In genomic region chr9:13825896-13826295, GRCm38 (mm10) we compare ENCODE assay signal across 9 mouse cellular contexts. TPM values are rescaled to one million over a fixed set of nuclear protein-coding genes. Genes with fewer than 3 reads are reported as not detected.
DNase-seq lines count a peak whose midpoint lies in the region; ATAC-seq and TF ChIP-seq lines count a peak whose summit lies in the region.
"Had no signal": no experiment of that assay in that cellular context is flagged by ENCODE, and none has a peak within 500 bp of the region (broad histone marks: within the 10 kb centered on the region; RNA-seq: fewer than 3 reads in every experiment).

No protein-coding gene starts in this region.

- H3K4me1 ChIP-seq in kidney, postnatal 0 days (replicated peaks; ENCODE audit: insufficient read depth, low read length): peaks cover 8% of the 10 kb centered on the region
- H3K4me1 ChIP-seq in embryonic facial prominence, embryonic 10.5 days: peaks cover 27% of the 10 kb centered on the region
- peaks cover 19% of the 10 kb centered on the region for H3K4me1 ChIP-seq in intestine, embryonic 14.5 days (replicated peaks; ENCODE audit: control insufficient read depth, insufficient read depth, low read length)
- H3K4me1 ChIP-seq in midbrain, postnatal 0 days (ENCODE audit: insufficient read depth, low read length): 0 out of 2 replicates have a peak, but pooled peaks cover 9% of the 10 kb centered on the region

- DNase-seq in kidney, postnatal 0 days (ENCODE audit: low spot score): no peak
- no peak for DNase-seq in kidney, postnatal 10 days
- no peak for DNase-seq in embryonic facial prominence, embryonic 10.5 days (ENCODE audit: low spot score)
- no peak for DNase-seq in intestine, embryonic 14.5 days (ENCODE audit: low spot score)
- DNase-seq in midbrain, postnatal 0 days (ENCODE audit: low spot score): no peak
- DNase-seq in layer of hippocampus, postnatal 25 days (ENCODE audit: extremely low spot score in 1 of 2, low spot score in 1 of 2): no peak
- no peak for DNase-seq in left cerebral cortex, adult 11 months (ENCODE audit: low spot score)
- no peak for DNase-seq in gastrocnemius, postnatal 4 days (ENCODE audit: low spot score in 2 of 2)
- DNase-seq: left cerebral cortex, postnatal 4 days had no signal

- H3K9ac ChIP-seq in kidney, postnatal 0 days (ENCODE audit: low read depth, low read length): peak overlapping the region; percentile 88
- H3K9ac ChIP-seq in intestine, embryonic 14.5 days (ENCODE audit: low read length): peak overlapping the region; percentile 94
- H3K9ac ChIP-seq in midbrain, postnatal 0 days (replicated peaks; ENCODE audit: low read length, poor library complexity, severe bottlenecking): peak overlapping the region; percentile 85

- H3K4me2 ChIP-seq in kidney, postnatal 0 days (ENCODE audit: low read length): peak overlapping the region; percentile 74
- H3K4me2 ChIP-seq in intestine, embryonic 14.5 days (ENCODE audit: low read length): peak overlapping the region; percentile 83
- H3K4me2 ChIP-seq in midbrain, postnatal 0 days (ENCODE audit: low read depth, low read length, poor library complexity, severe bottlenecking): peak overlapping the region; percentile 75

- ATAC-seq in kidney, postnatal 0 days (replicated peaks; ENCODE audit: low FRiP score, low read depth): no peak
- ATAC-seq in intestine, embryonic 14.5 days (replicated peaks; ENCODE audit: low FRiP score, low TSS enrichment, low read depth): no peak
- ATAC-seq in midbrain, postnatal 0 days (ENCODE audit: low FRiP score): no peak

- no peak for TF ChIP-seq CTCF in kidney, postnatal 0 days (IDR thresholded peaks at IDR 0.05; ENCODE audit: low read depth)
- no peak for TF ChIP-seq CTCF in midbrain, postnatal 0 days (IDR thresholded peaks at IDR 0.05)

- peak overlapping the region; percentile 99 for H3K27ac ChIP-seq in kidney, postnatal 0 days
- H3K27ac ChIP-seq in embryonic facial prominence, embryonic 10.5 days (replicated peaks): peak overlapping the region; percentile 96
- H3K27ac ChIP-seq in intestine, embryonic 14.5 days (ENCODE audit: low read depth): peak overlapping the region; percentile 99
- peak overlapping the region; percentile 93 for H3K27ac ChIP-seq in midbrain, postnatal 0 days (ENCODE audit: low read depth, low read length)

- H3K36me3 ChIP-seq in kidney, postnatal 0 days (ENCODE audit: insufficient read depth, low read length): peaks cover 10% of the 10 kb centered on the region
- H3K36me3 ChIP-seq in embryonic facial prominence, embryonic 10.5 days (replicated peaks): peaks cover 52% of the 10 kb centered on the region
- peaks cover 21% of the 10 kb centered on the region for H3K36me3 ChIP-seq in intestine, embryonic 14.5 days (ENCODE audit: control insufficient read depth, insufficient read depth, low read length)
- H3K36me3 ChIP-seq in midbrain, postnatal 0 days (ENCODE audit: insufficient read depth, low read length): peaks cover under 1% of the 10 kb centered on the region; the same call in 1 of the 2 replicates

- peak overlapping the region; percentile 80 for H3K4me3 ChIP-seq in kidney, postnatal 0 days (replicated peaks; ENCODE audit: low read depth, low read length)
- peak overlapping the region; percentile 79 for H3K4me3 ChIP-seq in embryonic facial prominence, embryonic 10.5 days
- peak overlapping the region; percentile 74 for H3K4me3 ChIP-seq in intestine, embryonic 14.5 days (ENCODE audit: low read depth, low read length)
- peak overlapping the region; percentile 70 for H3K4me3 ChIP-seq in midbrain, postnatal 0 days (ENCODE audit: low read depth, low read length)

- no peaks in the 10 kb centered on the region for H3K9me3 ChIP-seq in kidney, postnatal 0 days (replicated peaks; ENCODE audit: low read length)
- H3K9me3 ChIP-seq in embryonic facial prominence, embryonic 10.5 days: no peaks in the 10 kb centered on the region
- H3K9me3 ChIP-seq in intestine, embryonic 14.5 days (ENCODE audit: control insufficient read depth, low read length): no peaks in the 10 kb centered on the region
- no peaks in the 10 kb centered on the region for H3K9me3 ChIP-seq in midbrain, postnatal 0 days (ENCODE audit: low read length)

- H3K27me3 ChIP-seq in kidney, postnatal 0 days (ENCODE audit: insufficient read depth, low read length): no peaks in the 10 kb centered on the region
- no peaks in the 10 kb centered on the region for H3K27me3 ChIP-seq in embryonic facial prominence, embryonic 10.5 days (replicated peaks; ENCODE audit: low read depth, poor library complexity, severe bottlenecking)
- no peaks in the 10 kb centered on the region for H3K27me3 ChIP-seq in intestine, embryonic 14.5 days (replicated peaks; ENCODE audit: control insufficient read depth, insufficient read depth, low read length)
- no peaks in the 10 kb centered on the region for H3K27me3 ChIP-seq in midbrain, postnatal 0 days (ENCODE audit: insufficient read depth, low read length)

- WGBS in kidney, postnatal 0 days: 7% methylated on average over 8 of the region's 8 CpGs
- 8% methylated on average over 8 of the region's 8 CpGs for WGBS in embryonic facial prominence, embryonic 10.5 days
- WGBS in intestine, embryonic 14.5 days: 4% methylated on average over 8 of the region's 8 CpGs
- 6% methylated on average over 8 of the region's 8 CpGs for WGBS in midbrain, postnatal 0 days

RNA-seq across cellular contexts. Expression of gene Cep57, which starts 1.0 kb away (rescaled TPM):
- polyA plus RNA-seq in kidney, postnatal 0 days (2015; fragmentation: Nextera tagmentation; extraction: Ambion mirVana): 49.2 and 50.3 TPM in 2 replicates
- 59.1 and 65.0 TPM in 2 replicates for polyA plus RNA-seq in embryonic facial prominence, embryonic 10.5 days (2016; fragmentation: Nextera tagmentation; extraction: Ambion mirVana)
- polyA plus RNA-seq in intestine, embryonic 14.5 days (2014; fragmentation: Nextera tagmentation; extraction: Ambion mirVana): 56.1 and 60.8 TPM in 2 replicates
- 21.2 and 27.2 TPM in 2 replicates for total RNA-seq in midbrain, postnatal 0 days (2014; rRNA removed)
- polyA plus RNA-seq in midbrain, postnatal 0 days (2015; fragmentation: Nextera tagmentation; extraction: Ambion mirVana): 32.2 and 39.3 TPM in 2 replicates
- total RNA-seq in layer of hippocampus, postnatal 25 days (2021): 10 to 100 TPM; 15.6 to 21.2 TPM
- total RNA-seq in gastrocnemius, postnatal 4 days (2021): 10 to 100 TPM; 16.1 to 19.4 TPM

RNA-seq across cellular contexts. Expression of gene Fam76b, which starts 1.6 kb away (rescaled TPM):
- polyA plus RNA-seq in kidney, postnatal 0 days (2015; fragmentation: Nextera tagmentation; extraction: Ambion mirVana): 19.6 and 20.3 TPM in 2 replicates
- polyA plus RNA-seq in embryonic facial prominence, embryonic 10.5 days (2016; fragmentation: Nextera tagmentation; extraction: Ambion mirVana): 20.1 and 23.0 TPM in 2 replicates
- 22.4 and 25.0 TPM in 2 replicates for polyA plus RNA-seq in intestine, embryonic 14.5 days (2014; fragmentation: Nextera tagmentation; extraction: Ambion mirVana)
- 24.9 and 40.6 TPM in 2 replicates for total RNA-seq in midbrain, postnatal 0 days (2014; rRNA removed)
- polyA plus RNA-seq in midbrain, postnatal 0 days (2015; fragmentation: Nextera tagmentation; extraction: Ambion mirVana): 11.4 and 14.0 TPM in 2 replicates
- 10 to 100 TPM; 15.7 to 21.8 TPM for total RNA-seq in layer of hippocampus, postnatal 25 days (2021)
- total RNA-seq in gastrocnemius, postnatal 4 days (2021): 10 to 100 TPM; 19.0 to 22.9 TPM
